Mouse (Mus musculus) adrenal gland, postnatal 4 days (tissue): ENCODE results near the gene 2310057M21Rik. TPM values are rescaled to one million over a fixed set of nuclear protein-coding genes. Genes with fewer than 3 reads are reported as not detected.

Source experiments
- DNase-seq, 2 experiments: peaks; one replicate each; pipeline ENCODE4 v3.0.0; 2021 to 2022; ENCODE audit warnings: low spot score in 2 of 2, mixed read lengths in 2 of 2
- total RNA-seq, 2 experiments: library from RNA; stranded (reverse); gene quantifications; 2 replicates each; pipeline ENCODE4 v1.2.3; 2021

Gene 2310057M21Rik
- total RNA-seq, 2 experiments from 2014 or later: 16.1 to 20.2 TPM

- no peak for DNase-seq
Observed at GRCm38 (mm10) chr7:131327054-131327453, 35.5 kb downstream of the 2310057M21Rik start.

GRCm38 (mm10) chr7:131322192-131322591 lies 40.4 kb downstream of the 2310057M21Rik start, which contains the start of gene Cuzd1:
Gene Cuzd1, minus strand, starts transcription at chr7:131322292.
- no peak for DNase-seq

- DNase-seq: no peak
Observed at GRCm38 (mm10) chr7:131318340-131318739, 44.2 kb downstream of the 2310057M21Rik start.

GRCm38 (mm10) chr7:131317587-131317986 lies 45.0 kb downstream of the 2310057M21Rik start:
- DNase-seq: no peak

GRCm38 (mm10) chr7:131314493-131314892 lies 48.1 kb downstream of the 2310057M21Rik start:
- no peak for DNase-seq

- no peak for DNase-seq
Observed at GRCm38 (mm10) chr7:131306733-131307132, 55.8 kb downstream of the 2310057M21Rik start.

- no peak for DNase-seq
Observed at GRCm38 (mm10) chr7:131303340-131303739, 59.2 kb downstream of the 2310057M21Rik start.

- DNase-seq: no peak
Observed at GRCm38 (mm10) chr7:131297151-131297550, 65.4 kb downstream of the 2310057M21Rik start.

Other genes with a start within 250 kb of the 2310057M21Rik start
- gene 4933402N03Rik, start 216.4 kb downstream of the 2310057M21Rik start, total RNA-seq: not detected
- under 1 TPM in 1 of 2 experiments, not detected in 1; 0.56 TPM for gene 5430419D17Rik, start 188.4 kb downstream of the 2310057M21Rik start, total RNA-seq
- 1 to 10 TPM in 1 of 2 experiments, not detected in 1; 5.9 TPM for gene Cuzd1, start 40.5 kb downstream of the 2310057M21Rik start, total RNA-seq
- under 1 TPM in 1 of 2 experiments, not detected in 1; 0.48 TPM for gene Fam24b, start 33.2 kb downstream of the 2310057M21Rik start, total RNA-seq
- not detected for gene Fam24a, start 28.9 kb downstream of the 2310057M21Rik start, total RNA-seq
- gene Pstk, start 8.4 kb upstream of the 2310057M21Rik start, total RNA-seq: 10 to 100 TPM; 28.3 to 31.3 TPM
- 10 to 100 TPM; 34.5 to 38.8 TPM for gene Ikzf5, start 47.8 kb upstream of the 2310057M21Rik start, total RNA-seq
- 100 to 1,000 TPM; 183 to 187 TPM for gene Acadsb, start 47.8 kb upstream of the 2310057M21Rik start, total RNA-seq
- gene Hmx3, start 180.1 kb upstream of the 2310057M21Rik start, total RNA-seq: not detected
- gene Hmx2, start 186.0 kb upstream of the 2310057M21Rik start, total RNA-seq: under 1 TPM in 1 of 2 experiments, not detected in 1; 0.25 TPM
- 10 to 100 TPM; 85.6 to 86.3 TPM for gene Bub3, start 197.5 kb upstream of the 2310057M21Rik start, total RNA-seq